Mouse (Mus musculus): ENCODE measurements around the gene Npsr1. TPM values are rescaled to one million over a fixed set of nuclear protein-coding genes. Genes with fewer than 3 reads are reported as not detected.

Gene Npsr1
- polyA plus RNA-seq, 1 experiment from 2014 or later: not detected

GRCm38 (mm10) chr9:24306990-24307389 lies 209.2 kb downstream of the Npsr1 start:
- ATAC-seq (ENCODE audit: low FRiP score, low TSS enrichment): no peak
- WGBS: 60% methylated on average over 5 of the region's 5 CpGs
- Histone ChIP-seq H3K4me3 (ENCODE audit: low read depth, low read length) (no peak overlapping the region), H3K36me3 (ENCODE audit: control insufficient read depth, insufficient read depth, low read length) (no peaks in the 10 kb centered on the region), H3K9ac (ENCODE audit: low read length) (no peak overlapping the region), H3K4me1 (replicated peaks; ENCODE audit: control insufficient read depth, insufficient read depth) (no peaks in the 10 kb centered on the region), H3K9me3 (ENCODE audit: control insufficient read depth, low read length) (no peaks in the 10 kb centered on the region), H3K27me3 (ENCODE audit: control insufficient read depth, insufficient read depth, low read length) (no peaks in the 10 kb centered on the region), H3K27ac (replicated peaks) (no peak overlapping the region), H3K4me2 (replicated peaks; ENCODE audit: low read depth) (no peak overlapping the region)
- TF ChIP-seq EP300 (optimal IDR thresholded peaks at IDR 0.05) (no peak), CTCF (IDR thresholded peaks at IDR 0.05; ENCODE audit: low read depth) (no peak)
- no peak for DNase-seq (ENCODE audit: low spot score)

GRCm38 (mm10) chr9:24307400-24307799 lies 209.6 kb downstream of the Npsr1 start:
- Histone ChIP-seq H3K9ac (ENCODE audit: low read length) (no peak overlapping the region), H3K27ac (replicated peaks) (no peak overlapping the region), H3K36me3 (ENCODE audit: control insufficient read depth, insufficient read depth, low read length) (no peaks in the 10 kb centered on the region), H3K4me1 (replicated peaks; ENCODE audit: control insufficient read depth, insufficient read depth) (no peaks in the 10 kb centered on the region), H3K27me3 (ENCODE audit: control insufficient read depth, insufficient read depth, low read length) (no peaks in the 10 kb centered on the region), H3K4me3 (ENCODE audit: low read depth, low read length) (no peak overlapping the region), H3K9me3 (ENCODE audit: control insufficient read depth, low read length) (no peaks in the 10 kb centered on the region), H3K4me2 (replicated peaks; ENCODE audit: low read depth) (no peak overlapping the region)
- DNase-seq (ENCODE audit: low spot score) (no peak), ATAC-seq (ENCODE audit: low FRiP score, low TSS enrichment) (no peak)
- no peak for TF ChIP-seq CTCF (IDR thresholded peaks at IDR 0.05; ENCODE audit: low read depth)
- WGBS: 56% methylated on average over 3 of the region's 3 CpGs

GRCm38 (mm10) chr9:24315835-24316234 lies 218.0 kb downstream of the Npsr1 start:
- Histone ChIP-seq H3K4me1 (replicated peaks; ENCODE audit: control insufficient read depth, insufficient read depth) (no peaks in the 10 kb centered on the region), H3K36me3 (ENCODE audit: control insufficient read depth, insufficient read depth, low read length) (no peaks in the 10 kb centered on the region), H3K27me3 (ENCODE audit: control insufficient read depth, insufficient read depth, low read length) (no peaks in the 10 kb centered on the region), H3K9ac (ENCODE audit: low read length) (no peak overlapping the region), H3K4me3 (ENCODE audit: low read depth, low read length) (no peak overlapping the region), H3K4me2 (replicated peaks; ENCODE audit: low read depth) (no peak overlapping the region), H3K9me3 (ENCODE audit: control insufficient read depth, low read length) (no peaks in the 10 kb centered on the region), H3K27ac (replicated peaks) (no peak overlapping the region)
- no peak for DNase-seq (ENCODE audit: low spot score)
- TF ChIP-seq CTCF (IDR thresholded peaks at IDR 0.05; ENCODE audit: low read depth) (no peak), EP300 (optimal IDR thresholded peaks at IDR 0.05) (no peak)
- ATAC-seq (ENCODE audit: low FRiP score, low TSS enrichment): no peak
- WGBS: 84% methylated on average over 2 of the region's 2 CpGs

GRCm38 (mm10) chr9:24331661-24332060 lies 233.9 kb downstream of the Npsr1 start:
- Histone ChIP-seq H3K9me3 (ENCODE audit: control insufficient read depth, low read length) (no peaks in the 10 kb centered on the region), H3K9ac (ENCODE audit: low read length) (no peak overlapping the region), H3K27me3 (ENCODE audit: control insufficient read depth, insufficient read depth, low read length) (no peaks in the 10 kb centered on the region), H3K4me2 (replicated peaks; ENCODE audit: low read depth) (no peak overlapping the region), H3K4me3 (ENCODE audit: low read depth, low read length) (no peak overlapping the region), H3K36me3 (ENCODE audit: control insufficient read depth, insufficient read depth, low read length) (no peaks in the 10 kb centered on the region), H3K4me1 (replicated peaks; ENCODE audit: control insufficient read depth, insufficient read depth) (no peaks in the 10 kb centered on the region), H3K27ac (replicated peaks) (no peak overlapping the region)
- WGBS: 73% methylated on average over 2 of the region's 2 CpGs
- TF ChIP-seq EP300 (optimal IDR thresholded peaks at IDR 0.05) (no peak), CTCF (IDR thresholded peaks at IDR 0.05; ENCODE audit: low read depth) (no peak)
- ATAC-seq (ENCODE audit: low FRiP score, low TSS enrichment) (no peak), DNase-seq (ENCODE audit: low spot score) (no peak)

GRCm38 (mm10) chr9:24341321-24341720 lies 243.5 kb downstream of the Npsr1 start:
- ATAC-seq (ENCODE audit: low FRiP score, low TSS enrichment) (no peak), DNase-seq (ENCODE audit: low spot score) (no peak)
- Histone ChIP-seq H3K4me2 (replicated peaks; ENCODE audit: low read depth) (no peak overlapping the region), H3K36me3 (ENCODE audit: control insufficient read depth, insufficient read depth, low read length) (no peaks in the 10 kb centered on the region), H3K27ac (replicated peaks) (no peak overlapping the region), H3K4me3 (ENCODE audit: low read depth, low read length) (no peak overlapping the region), H3K9me3 (ENCODE audit: control insufficient read depth, low read length) (no peaks in the 10 kb centered on the region), H3K27me3 (ENCODE audit: control insufficient read depth, insufficient read depth, low read length) (no peaks in the 10 kb centered on the region), H3K9ac (ENCODE audit: low read length) (no peak overlapping the region), H3K4me1 (replicated peaks; ENCODE audit: control insufficient read depth, insufficient read depth) (no peaks in the 10 kb centered on the region)
- 55% methylated on average over 3 of the region's 3 CpGs for WGBS
- no peak for TF ChIP-seq CTCF (IDR thresholded peaks at IDR 0.05; ENCODE audit: low read depth)
- TF ChIP-seq EP300 (optimal IDR thresholded peaks at IDR 0.05): no peak

GRCm38 (mm10) chr9:24347011-24347410 lies 249.2 kb downstream of the Npsr1 start:
- no peak overlapping the region for H3K4me3 ChIP-seq (ENCODE audit: low read depth, low read length)
- WGBS: 19% methylated on average over 1 of the region's 1 CpGs
- no peak for ATAC-seq (ENCODE audit: low FRiP score, low TSS enrichment)
- H3K4me2 ChIP-seq (replicated peaks; ENCODE audit: low read depth): no peak overlapping the region
- no peaks in the 10 kb centered on the region for H3K36me3 ChIP-seq (ENCODE audit: control insufficient read depth, insufficient read depth, low read length)
- TF ChIP-seq CTCF (IDR thresholded peaks at IDR 0.05; ENCODE audit: low read depth) (no peak), EP300 (optimal IDR thresholded peaks at IDR 0.05) (no peak)
- no peak overlapping the region for H3K27ac ChIP-seq (replicated peaks)
- H3K4me1 ChIP-seq (replicated peaks; ENCODE audit: control insufficient read depth, insufficient read depth): no peaks in the 10 kb centered on the region
- no peaks in the 10 kb centered on the region for H3K27me3 ChIP-seq (ENCODE audit: control insufficient read depth, insufficient read depth, low read length)
- no peak for DNase-seq (ENCODE audit: low spot score)
- H3K9ac ChIP-seq (ENCODE audit: low read length): no peak overlapping the region
- no peaks in the 10 kb centered on the region for H3K9me3 ChIP-seq (ENCODE audit: control insufficient read depth, low read length)

All from stomach, postnatal 0 days (tissue).